Mouse (Mus musculus) G1E (cell line): ENCODE measurements around the gene Gipr.

Source experiments
- CTCF ChIP-seq: IDR thresholded peaks from 2 replicates; pipeline ENCODE4 v1.5.1; 2012; ENCODE audit warnings: low read depth, low read length, inconsistent platforms, mixed read lengths
- GATA1 ChIP-seq: IDR thresholded peaks from 2 replicates; pipeline ENCODE4 v1.6.1; 2012; ENCODE audit warnings: borderline replicate concordance, low read length, inconsistent platforms, mixed read lengths

GRCm38 (mm10) chr7:19170142-19170541, 4.2 kb upstream of the Gipr start:
- TF ChIP-seq CTCF = no peak
- no peak for TF ChIP-seq GATA1
